Mouse (Mus musculus) thymus, postnatal 25 days (tissue): ENCODE results near the gene Tm9sf3.

Experiments
- DNase-seq: peaks from one replicate; pipeline ENCODE4 v3.0.0; 2022

Gene Tm9sf3

DNA sequence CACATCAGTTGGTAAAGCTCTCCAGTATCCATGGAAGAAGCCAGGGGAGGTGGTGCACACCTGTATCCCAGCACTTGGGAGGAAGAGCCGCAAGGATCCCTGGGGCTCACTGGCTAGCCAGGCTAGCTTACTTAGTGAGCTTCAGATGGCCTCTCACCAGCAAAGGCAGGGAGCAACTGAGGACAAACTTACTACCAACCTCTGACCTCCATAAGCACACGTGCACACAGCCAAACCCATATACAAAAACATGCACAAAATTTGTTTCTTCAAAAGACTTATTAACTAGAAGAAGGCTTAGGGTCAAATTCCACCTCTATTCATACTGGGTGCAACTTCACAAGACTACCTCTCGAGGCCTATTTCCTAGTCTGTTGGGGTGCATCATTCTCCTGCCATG, 3.1 kb downstream of the Tm9sf3 start:
- no peak for DNase-seq

DNA sequence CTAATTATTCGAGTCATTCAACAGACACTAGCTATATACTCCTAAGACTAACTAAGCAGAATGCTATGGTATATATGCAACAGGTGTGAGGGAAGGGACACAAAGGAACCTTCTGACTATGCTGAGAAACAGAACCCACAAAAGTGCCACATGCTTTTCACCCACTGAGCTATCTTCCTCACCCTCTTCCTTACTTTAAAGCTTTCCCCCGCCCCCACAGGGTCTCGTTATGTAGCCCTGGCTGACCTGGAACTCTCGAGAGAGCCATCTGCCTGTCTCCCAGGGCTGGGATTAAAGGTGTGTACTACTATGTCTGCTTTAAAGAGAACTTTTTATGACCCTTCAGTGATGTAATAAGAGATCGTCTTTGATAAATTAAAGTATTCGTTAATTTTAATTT, 4.5 kb downstream of the Tm9sf3 start:
- DNase-seq, result no peak

DNA sequence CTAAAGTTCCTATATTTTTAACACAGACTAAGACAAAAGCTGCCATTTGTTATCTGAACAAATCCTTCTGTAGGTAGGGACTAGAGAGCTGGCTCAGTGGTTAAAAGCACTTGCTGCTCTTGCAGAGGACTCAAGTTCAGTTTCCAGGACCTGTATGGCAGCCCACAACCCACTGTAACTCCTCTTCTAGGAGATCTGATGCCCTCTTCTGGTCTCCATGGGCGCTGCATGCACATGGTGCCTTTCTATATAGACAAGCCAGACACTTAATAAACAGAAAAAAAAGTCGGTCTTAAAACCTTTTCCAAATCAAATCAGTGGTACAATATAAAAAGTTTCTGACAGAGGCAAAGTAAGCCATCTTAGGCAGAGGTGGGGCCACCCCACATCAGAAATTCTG, 5.1 kb downstream of the Tm9sf3 start:
- DNase-seq, result peak; percentile 74

DNA sequence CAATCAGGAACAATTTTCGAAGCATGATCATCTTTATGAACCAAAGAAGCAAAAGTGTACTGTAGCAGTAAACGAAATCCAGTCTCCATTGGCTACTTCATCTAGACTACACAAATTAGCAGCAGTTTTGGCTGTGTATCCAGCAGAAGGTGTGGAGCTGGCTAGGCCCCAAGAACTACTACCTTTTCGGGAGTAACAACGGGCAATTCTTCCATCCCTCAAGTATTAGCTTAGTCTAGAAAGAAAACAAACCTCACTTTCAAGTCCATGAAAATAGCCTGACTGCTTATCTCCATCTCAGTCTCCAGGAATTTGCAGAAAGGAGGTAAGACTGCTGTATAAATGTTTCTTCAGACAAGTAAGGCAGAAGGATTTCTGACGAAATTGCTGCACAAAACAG, 9.2 kb downstream of the Tm9sf3 start:
- no peak for DNase-seq

DNA sequence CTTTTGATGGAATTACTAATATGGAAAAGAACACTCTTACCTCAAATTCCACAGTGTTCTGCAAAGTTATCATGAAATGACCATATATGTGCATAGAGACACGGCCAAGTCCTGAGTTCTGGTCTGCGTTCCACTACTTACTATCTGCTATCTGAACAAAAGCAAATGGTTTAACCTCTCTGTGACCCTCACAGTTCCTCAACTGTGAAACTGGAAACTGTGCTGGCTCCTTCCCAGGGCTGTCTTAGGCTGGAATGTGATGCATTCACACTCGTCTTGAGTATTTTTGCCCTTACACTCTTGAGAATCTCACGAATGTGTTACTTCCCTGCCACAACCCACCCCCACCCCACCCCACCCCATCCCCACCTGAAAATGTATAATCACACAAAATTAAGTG, 14.8 kb downstream of the Tm9sf3 start:
- no peak for DNase-seq

DNA sequence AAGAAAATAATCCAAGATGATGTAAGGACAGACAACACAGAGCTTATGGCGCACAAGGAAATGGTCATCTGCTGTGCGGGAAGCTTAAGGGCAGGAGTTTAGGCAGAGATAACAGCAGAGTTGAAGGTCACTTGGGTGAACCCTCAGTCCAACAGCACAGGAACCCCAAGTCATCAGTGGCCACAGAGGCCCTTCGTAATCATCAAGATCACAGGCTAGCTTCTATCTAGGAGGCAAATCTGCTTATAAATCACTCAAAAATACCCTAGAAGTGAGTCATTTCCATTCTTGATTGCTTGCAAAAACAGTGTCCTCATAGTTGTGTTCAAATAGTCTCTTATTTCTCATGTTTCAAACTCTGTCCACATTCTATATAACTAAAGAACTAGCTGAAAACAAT, 15.5 kb downstream of the Tm9sf3 start:
- DNase-seq, result no peak

DNA sequence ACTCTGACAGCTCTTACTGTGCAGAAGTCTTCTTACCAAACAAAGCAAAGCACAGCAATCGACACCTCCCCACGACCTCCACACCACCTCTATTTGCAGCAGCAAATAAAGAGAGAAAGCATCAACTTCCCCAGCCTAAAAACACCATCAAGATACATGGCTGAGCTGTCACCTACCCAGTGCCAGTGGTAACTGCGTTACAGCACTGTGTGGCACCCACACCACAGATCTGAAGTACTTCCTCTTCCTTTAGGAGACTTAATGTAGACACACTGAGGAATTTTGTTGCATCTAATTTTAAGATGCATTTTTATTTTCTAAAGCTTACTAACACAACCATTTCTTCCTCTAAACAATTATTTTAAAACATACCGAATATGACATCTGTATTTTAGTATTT, 17.5 kb downstream of the Tm9sf3 start:
- no peak for DNase-seq

DNA sequence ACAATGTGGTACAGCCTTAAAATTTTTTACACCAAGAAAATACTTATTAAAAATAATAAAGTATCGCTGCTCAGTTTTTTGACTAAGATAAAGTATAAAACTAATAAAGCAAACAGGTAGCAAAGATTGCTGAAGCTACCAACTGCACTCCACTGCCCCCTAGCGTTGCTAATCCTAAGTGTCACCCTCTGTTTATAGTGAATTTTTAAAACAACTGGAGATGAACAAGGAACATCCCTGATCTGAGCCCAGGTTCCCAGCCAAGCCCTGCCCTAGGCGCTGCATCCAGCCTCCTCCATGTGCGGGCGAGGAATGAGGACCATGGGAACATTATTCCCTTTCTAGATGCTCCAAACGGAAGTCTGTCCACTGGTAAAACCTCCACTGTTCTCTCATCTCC, 19.2 kb downstream of the Tm9sf3 start:
- peak; percentile 50 for DNase-seq

DNA sequence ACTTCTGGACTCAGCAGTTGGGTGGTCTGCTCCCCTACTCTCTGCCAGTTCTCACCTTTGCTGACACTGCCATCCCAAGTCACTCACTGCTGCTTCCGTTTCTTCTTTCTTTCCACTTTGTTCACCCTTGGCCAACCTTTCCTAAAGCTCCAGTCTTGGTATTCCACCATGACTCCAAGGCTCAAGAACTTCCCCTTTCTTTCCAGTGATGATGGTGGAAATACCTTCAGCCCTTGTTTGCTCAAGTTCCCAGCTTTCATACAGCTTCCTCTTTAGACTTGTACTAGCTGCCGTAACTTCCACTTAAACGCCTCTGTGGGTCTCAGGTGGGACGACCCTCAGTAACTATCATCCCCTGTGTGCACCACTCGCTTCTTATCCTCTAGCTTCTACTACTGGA, 21.8 kb downstream of the Tm9sf3 start:
- no peak for DNase-seq

DNA sequence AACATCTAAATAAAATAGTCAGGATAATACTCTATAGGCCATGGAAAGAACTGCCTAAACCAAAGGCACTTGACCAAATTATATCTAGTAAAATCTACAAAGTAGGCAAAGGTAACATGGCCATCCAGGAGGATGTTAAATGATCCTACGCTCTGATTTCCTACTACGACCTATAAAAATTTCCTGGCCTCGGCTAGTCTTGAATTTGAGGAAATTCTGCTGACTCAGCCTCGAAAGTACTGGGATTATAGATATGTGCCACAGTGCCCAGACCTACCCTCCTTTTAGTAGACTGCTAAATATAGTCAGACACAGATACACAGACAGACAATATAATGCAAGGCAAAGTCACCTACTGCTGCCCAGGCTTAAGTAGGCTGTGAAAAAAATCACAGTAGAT, 30.1 kb downstream of the Tm9sf3 start:
- DNase-seq, result no peak

DNA sequence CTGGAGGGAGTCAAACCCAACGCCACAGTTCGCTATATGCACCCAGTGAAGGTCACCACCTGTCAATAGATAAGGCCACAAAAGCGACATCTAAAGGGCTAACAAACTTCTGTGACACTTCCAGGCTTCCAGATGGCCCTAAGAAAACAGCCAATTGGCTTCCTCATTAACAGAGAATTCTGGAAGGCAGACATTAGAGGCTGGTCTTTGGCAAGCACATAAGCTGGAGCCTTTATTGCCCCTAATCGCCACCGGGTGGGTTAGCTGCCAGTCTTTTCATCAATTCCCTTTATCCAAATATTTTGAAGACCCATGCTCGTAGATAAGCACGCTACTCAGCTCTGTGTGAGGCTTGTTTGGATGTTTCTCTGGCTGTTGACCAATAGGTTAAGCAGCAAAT, 55.5 kb downstream of the Tm9sf3 start:
- no peak for DNase-seq

DNA sequence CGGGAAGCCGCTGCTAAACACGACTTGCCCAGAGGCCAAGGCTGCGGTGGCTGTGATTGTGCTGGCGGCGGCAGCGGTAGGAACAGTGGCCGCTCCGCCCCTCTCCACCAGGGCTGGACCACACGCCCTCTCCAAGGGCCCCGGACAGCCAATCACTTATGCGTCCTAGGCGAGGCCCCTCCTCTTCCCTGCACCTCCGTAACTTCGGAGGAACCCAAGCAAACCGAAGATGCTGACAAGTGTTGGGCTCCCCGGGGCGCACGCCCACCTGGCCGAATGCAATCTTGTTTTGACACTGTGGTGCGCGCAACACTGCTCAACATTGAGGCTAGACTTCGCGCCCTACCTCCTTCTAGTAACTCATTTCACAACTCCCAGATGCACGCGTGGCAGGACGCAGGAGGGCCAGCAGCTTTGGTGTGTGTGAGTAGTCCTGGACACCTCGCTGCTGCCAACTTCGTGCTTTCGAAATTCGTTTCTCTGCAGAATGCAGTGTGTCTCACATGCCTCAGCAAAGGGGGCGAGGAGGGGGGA, 56.9 kb downstream of the Tm9sf3 start, which contains the start of gene Tll2:
TSS of gene Tll2 (minus strand) at position 25 of the 534 bp plus-strand sequence.
- peak; percentile 35 for DNase-seq

DNA sequence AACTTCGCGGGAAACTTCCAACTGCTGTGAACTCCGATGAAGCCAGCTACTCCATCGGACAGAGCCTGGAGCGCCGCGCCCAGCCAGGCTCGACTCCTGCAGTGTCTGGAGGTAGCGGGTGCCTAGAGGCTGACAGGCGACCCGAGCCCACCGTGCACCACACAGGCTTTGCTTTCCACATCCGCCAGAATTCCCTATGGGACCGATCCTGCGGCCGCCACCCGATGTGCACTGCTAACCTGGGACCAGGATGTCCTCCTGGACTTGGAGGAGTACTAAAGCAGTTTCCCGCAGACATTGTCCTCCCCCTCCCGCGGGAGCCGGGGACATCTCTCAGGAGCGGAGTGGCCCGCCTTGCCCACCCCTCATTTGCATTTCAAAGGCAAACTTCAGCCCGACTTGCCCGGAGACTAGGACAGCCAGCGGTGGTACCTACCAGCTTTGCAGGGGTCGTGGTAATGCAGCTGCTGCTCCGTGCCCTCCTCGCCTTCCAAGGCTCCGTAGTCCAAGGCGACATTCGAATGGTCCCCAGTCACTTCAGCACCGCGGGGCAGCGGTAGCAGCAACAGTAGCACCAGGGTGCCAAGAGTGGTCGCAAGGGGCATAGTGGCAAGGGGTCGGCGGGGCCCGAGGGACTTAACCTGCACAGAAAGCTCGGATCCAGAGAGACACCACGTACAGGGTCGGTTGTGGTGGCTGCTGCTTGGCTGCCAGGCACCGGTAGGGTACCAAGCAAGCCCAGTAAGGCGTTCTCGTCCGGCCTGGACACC, 57.6 kb downstream of the Tm9sf3 start:
- peak; percentile 1 for DNase-seq

DNA sequence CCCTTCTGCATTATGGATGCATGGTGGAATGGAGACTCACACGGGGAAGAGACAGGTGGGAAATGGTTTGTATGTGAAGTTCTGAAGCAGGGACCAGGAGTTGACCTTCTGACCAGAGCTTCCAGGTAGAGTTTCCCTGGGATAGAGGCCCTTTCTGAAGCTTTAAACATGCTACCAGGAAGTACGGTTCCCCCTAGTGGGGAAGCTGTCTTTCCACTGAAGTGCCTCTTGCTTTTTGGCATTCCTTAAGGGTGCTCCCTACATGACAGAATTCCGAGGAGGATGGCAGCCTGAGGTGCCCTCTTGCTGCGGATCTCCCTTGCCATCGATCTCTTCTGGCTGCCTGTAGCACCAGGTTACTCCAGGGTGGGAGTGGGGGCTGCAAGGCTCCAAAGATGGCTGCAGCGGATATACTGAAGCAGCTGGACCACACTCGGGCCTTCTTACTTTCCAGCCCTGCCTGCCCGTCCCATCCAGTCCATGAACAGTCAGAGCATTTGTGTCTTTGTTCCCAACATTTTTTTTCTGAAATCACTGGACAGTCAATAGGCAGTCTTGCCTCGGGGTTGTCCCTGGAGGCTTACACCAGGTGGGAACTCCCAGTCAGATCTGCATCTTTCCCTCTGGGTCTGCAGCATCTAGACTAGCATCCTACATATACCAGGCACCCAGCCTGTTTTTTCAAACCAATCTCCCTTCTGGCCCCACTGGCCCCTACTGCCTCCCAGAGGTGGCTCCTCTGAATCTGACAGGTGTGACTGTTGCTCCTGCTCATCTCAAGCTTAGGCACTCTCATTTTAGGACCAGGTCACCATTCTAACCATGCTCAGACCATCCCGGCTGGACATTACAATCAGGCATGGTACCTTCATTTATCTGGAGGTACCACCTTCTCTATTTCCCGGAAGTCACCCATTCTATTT, 59.4 kb downstream of the Tm9sf3 start:
- no peak for DNase-seq

DNA sequence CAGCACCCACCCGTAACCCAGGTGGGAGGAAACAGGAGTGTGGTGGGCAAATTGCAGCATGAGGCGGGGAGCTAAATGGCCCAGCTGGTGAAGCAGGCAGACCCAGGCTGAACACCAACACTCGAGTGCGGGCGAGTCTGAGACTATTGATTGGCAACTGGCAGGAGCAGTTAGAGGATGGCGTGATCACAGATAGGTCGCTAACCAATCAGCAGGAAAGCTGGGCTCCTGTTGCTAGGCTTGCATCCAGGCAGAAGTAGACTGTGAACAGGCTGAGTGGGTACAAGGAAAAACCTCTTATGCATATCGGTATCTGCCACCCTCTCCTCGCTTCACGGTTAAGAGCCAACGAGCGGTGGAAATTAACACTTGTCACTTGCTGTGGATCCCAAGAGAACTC, 66.2 kb downstream of the Tm9sf3 start:
- DNase-seq, result no peak

DNA sequence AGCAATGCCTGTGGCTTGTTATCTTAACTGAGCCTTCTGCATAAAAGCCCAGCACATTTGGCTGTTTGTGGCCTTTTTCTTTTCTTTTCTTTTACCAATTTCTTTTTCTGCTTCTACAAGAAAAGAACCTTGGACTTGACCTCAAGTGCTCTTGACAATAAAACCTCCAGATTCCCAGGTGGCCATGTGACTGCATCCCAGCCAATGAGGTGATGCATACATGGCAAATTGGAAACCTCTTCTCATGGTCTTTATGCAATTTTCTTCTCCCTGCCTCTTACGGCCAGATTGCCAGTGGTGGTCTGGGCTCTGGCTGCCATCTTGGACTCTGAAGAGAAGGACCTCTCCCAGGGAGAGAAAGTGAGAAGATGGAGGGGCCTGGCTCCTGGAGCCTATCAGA, 70.4 kb downstream of the Tm9sf3 start:
- no peak for DNase-seq

DNA sequence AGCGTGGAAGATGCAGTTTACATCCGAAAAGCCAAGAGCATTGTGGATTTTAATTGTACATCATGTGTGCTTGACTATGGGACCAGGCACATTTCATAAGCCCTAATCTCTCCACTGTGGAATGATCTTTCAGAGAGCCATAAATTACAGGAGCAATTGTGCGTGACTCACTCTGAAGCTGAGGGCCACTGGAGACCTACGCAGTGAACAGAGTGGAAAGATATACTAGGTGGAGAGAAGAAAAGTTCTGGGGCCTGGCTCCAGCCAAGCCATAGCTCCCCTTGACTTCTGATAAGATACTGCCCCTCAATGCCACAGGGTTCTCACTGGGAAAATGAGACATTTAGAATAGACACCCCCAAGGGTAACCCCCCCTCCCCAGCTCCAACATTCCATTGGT, 70.8 kb downstream of the Tm9sf3 start:
- no peak for DNase-seq

DNA sequence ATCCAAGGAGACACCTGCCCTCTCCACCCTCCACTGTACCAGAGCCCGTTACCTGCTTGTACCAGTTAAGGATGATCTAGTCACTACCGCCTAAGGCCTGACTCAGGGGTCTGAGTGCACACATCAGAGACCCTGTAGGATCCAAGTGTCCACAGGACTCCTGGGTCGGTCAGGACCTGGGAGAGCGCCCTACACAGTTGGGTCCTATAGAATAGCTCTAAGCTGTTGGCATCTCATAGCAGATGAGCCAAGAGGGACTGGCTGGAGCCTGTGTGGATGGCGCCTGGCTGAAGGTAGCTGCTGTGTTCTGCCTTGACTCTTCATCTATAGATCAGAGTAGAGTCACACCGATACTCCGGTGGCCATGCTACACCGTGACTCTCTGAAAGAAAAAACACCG, 72.1 kb downstream of the Tm9sf3 start:
- DNase-seq, result no peak

DNA sequence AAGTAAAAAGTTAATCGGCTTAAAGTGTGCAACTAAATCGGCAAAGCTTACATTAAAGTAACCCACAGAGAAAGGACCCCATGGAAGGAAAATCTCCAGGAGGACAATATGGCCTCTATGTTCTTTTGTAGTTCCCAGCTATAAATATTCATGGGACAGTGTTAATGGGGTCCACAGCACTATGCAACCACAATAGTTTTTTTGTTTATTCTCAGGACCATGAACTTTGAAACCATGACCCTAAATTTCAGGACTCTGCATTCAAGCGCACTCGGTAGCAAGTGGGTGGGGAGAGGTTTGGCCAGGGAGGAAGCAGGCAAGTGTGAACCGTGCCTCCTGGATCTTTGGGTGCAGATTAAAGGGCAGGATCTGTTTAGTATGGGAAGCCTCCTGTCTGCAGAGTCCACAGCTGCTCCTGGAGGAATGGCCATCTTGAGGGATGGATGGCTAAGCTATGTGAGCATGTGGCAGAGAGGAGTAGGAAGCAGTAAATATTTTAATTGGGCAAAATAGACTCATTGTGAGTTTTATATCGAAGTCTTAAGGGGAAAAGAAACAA, 72.8 kb downstream of the Tm9sf3 start:
- no peak for DNase-seq

DNA sequence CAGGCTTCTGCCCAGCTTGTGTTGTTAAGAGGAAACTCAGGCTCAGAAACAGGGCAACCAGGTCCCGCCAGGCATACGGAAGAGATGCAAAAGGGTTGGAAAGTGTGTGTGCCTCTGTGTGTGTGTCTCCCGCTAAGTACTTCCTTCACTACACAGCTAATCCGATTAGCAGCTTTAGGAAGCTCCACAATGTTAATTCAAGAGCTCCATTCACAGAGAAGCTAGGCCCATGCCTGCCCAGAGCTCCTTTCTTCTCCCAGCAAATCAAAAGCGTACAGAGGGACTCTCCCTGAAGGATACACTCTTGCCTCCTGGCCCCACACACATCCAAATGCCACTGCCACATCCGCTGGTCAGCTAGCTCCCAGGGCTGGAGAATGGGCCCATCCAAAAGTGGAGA, 86.5 kb downstream of the Tm9sf3 start:
- no peak for DNase-seq

DNA sequence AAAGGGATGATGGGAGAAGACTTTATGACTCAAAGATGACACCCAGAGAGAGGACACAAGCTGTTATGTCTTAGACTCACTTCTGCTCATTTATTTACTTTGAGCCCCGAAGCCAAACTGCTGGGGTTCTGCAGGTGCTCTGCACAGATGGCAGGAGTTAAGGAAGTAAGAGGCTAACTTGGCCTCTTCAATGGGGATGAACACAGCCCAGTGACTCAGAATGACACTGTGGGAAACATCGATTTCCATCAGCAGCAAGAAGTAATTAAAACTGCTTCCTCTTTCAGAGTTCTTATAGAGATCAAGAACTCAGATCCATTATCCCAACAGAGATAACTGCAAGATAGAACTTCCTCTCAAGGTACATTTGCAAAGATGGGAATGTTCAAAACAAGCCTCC, 86.9 kb downstream of the Tm9sf3 start:
- no peak for DNase-seq

DNA sequence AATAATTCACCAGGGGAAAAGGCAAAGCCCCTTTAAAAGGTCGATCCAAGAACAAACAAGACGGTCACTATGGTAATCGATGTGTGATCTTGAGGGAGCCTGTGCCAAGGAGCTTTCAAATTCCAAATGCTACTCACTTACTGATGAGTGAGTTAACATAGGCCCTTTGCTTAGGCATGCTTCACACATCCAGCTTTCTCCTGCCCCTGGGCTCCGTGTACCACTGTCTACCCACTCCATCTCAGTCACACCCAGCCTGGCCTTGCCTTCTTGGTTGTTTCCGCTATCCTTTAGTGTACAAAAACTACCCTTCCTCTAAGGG, 97.9 kb downstream of the Tm9sf3 start:
- DNase-seq, result no peak

DNA sequence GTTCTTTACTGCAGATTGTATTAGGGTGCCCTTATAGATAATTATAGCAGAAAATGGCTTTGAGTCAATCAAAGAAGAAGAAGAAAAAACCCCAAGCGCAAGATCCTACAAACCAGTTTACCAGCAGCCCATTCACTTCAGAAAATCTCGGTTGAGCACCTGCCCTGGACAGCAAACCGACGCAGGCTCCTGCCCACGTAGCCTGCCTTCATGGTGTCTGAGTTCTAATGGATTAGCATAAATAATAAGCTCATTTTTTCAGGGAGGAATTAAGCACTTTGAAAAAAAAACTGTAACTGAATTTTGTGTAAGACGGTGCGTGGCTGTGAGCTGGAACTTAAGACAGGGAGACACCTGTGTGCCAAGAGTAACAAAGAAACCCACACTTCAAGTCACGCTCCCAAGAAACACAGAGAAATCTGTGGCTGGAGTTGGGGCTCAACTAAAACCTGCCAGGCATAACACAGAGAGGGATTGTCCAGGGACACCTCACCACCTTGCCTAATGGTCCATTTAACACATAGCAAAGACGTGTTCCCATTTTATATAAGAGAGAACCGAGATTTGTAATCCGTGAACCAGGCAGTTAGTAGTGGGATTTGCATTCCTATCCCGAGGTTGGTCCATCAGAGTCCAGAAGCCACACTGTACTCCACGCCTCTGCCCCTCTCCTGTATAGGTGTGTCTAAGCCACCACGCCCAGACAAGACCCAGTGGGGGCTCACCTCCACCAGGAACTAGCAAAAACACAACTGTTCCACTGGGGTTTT, 98.5 kb downstream of the Tm9sf3 start:
- DNase-seq, result no peak
